In the genomic region with DNA sequence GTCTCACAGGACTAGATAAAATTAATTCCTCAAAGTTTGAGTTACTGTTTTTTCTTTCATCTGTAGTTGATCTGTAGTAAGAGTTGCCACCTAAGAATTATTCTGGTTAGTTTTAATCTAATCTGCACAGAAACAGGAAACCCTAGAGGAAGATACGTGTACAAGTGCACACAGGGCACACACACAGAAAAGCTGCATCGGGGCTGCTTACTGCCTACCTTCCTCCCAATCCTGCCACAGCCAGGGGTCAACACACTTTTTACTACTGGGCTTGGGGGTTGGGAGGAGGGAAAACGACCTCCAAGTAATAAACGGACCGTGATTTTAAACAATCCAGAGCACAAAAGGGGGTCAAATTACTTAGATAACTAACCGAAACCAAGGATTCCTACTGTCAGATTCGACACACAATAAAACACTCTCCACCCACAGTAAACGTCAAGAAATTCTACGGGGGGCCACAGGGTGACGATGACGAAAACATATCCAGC, we compare ENCODE assay signal across 8 mouse cellular contexts. TPM values are rescaled to one million over a fixed set of nuclear protein-coding genes. Genes with fewer than 3 reads are reported as not detected.
DNase-seq lines count a peak whose midpoint lies in the region; ATAC-seq lines count a peak whose summit lies in the region.

No protein-coding gene starts in this region.

- no peak for DNase-seq in kidney, adult 9 months
- peak; percentile 43 for DNase-seq in Muller cell, postnatal 12 days (ENCODE audit: inconsistent ontology term)
- peak; percentile 39 for DNase-seq in liver
- peak; percentile 43 for DNase-seq in retina, postnatal 1 day
- no peak for DNase-seq in gastrocnemius, postnatal 4 days (ENCODE audit: low spot score in 2 of 2)
- no peak for DNase-seq in left cerebral cortex, adult 11 months (ENCODE audit: low spot score)

- peak overlapping the region; percentile 94 for H3K9ac ChIP-seq in kidney, embryonic 15.5 days
- H3K9ac ChIP-seq in forebrain, embryonic 16.5 days (replicated peaks; ENCODE audit: low read depth, low read length): peak overlapping the region; percentile 83

- no peaks in the 10 kb centered on the region for H3K9me3 ChIP-seq in kidney, embryonic 15.5 days (replicated peaks)
- no peaks in the 10 kb centered on the region for H3K9me3 ChIP-seq in forebrain, embryonic 16.5 days (ENCODE audit: control insufficient read depth, low read length)

- ATAC-seq in kidney, embryonic 15.5 days (replicated peaks; ENCODE audit: low FRiP score): no peak
- ATAC-seq in forebrain, embryonic 16.5 days: no peak

- 0% methylated on average over 11 of the region's 11 CpGs for WGBS in kidney, embryonic 15.5 days
- 1% methylated on average over 11 of the region's 11 CpGs for WGBS in forebrain, embryonic 16.5 days

- H3K4me3 ChIP-seq in kidney, embryonic 15.5 days (replicated peaks): peak overlapping the region; percentile 84
- peak overlapping the region; percentile 83 for H3K4me3 ChIP-seq in forebrain, embryonic 16.5 days (replicated peaks; ENCODE audit: low read length)

- H3K4me2 ChIP-seq in kidney, embryonic 15.5 days: peak overlapping the region; percentile 94
- peak overlapping the region; percentile 91 for H3K4me2 ChIP-seq in forebrain, embryonic 16.5 days (ENCODE audit: low read length)

- no peaks in the 10 kb centered on the region for H3K27me3 ChIP-seq in kidney, embryonic 15.5 days
- peaks cover 3% of the 10 kb centered on the region; the same call in 1 of the 2 replicates for H3K27me3 ChIP-seq in forebrain, embryonic 16.5 days (replicated peaks; ENCODE audit: control insufficient read depth, insufficient read depth, low read length)

- H3K4me1 ChIP-seq in kidney, embryonic 15.5 days: peaks cover 68% of the 10 kb centered on the region
- peaks cover 23% of the 10 kb centered on the region for H3K4me1 ChIP-seq in forebrain, embryonic 16.5 days (replicated peaks; ENCODE audit: control insufficient read depth, insufficient read depth, low read length)

- H3K27ac ChIP-seq in kidney, embryonic 15.5 days: peak overlapping the region; percentile 98
- H3K27ac ChIP-seq in forebrain, embryonic 16.5 days (ENCODE audit: low read length): peak overlapping the region; percentile 50; the same call in 1 of the 2 replicates

- no peaks in the 10 kb centered on the region for H3K36me3 ChIP-seq in kidney, embryonic 15.5 days
- H3K36me3 ChIP-seq in forebrain, embryonic 16.5 days (ENCODE audit: control insufficient read depth, insufficient read depth): no peaks in the 10 kb centered on the region

RNA-seq across cellular contexts. Expression of a gene that starts 1.6 kb away (rescaled TPM):
- polyA plus RNA-seq in kidney, embryonic 15.5 days (2015; fragmentation: Nextera tagmentation; extraction: Ambion mirVana): 27.2 and 29.8 TPM in 2 replicates
- 10.4 and 10.7 TPM in 2 replicates for polyA plus RNA-seq in forebrain, embryonic 16.5 days (2015; fragmentation: Nextera tagmentation; extraction: Ambion mirVana)
- 10 to 100 TPM; 21.2 to 22.6 TPM for total RNA-seq in gastrocnemius, postnatal 4 days (2021)

Comparison
In these comparisons a context has a peak if more than half of its experiments do, and no peak if none do; other contexts are left out.
1. DNase-seq: peak in Muller cell, postnatal 12 days (single experiment), liver (single experiment) and retina, postnatal 1 day (single experiment); none in kidney, adult 9 months (single experiment), gastrocnemius, postnatal 4 days (0 of 2) and left cerebral cortex, adult 11 months (single experiment).